Mouse (Mus musculus): Measurements from ENCODE around the gene Sp2. TPM values are rescaled to one million over a fixed set of nuclear protein-coding genes. Genes with fewer than 3 reads are reported as not detected.
A peak's percentile ranks its signal among the peaks of the same experiment; 100 is the strongest.

Gene Sp2
- polyA plus RNA-seq, 1 experiment from 2014 or later, result 15.0 TPM

- peak; percentile 94 for ATAC-seq (ENCODE audit: insufficient number of reproducible peaks, insufficient read depth, low FRiP score, low read depth)
- H3K27me3 ChIP-seq (ENCODE audit: control insufficient read depth, insufficient read depth, low read length), result no peaks in the 10 kb centered on the region
Measured at GRCm38 (mm10) chr11:96943746-96944304, 38.9 kb downstream of the Sp2 start, which contains the start of gene Pnpo. TSS of gene Pnpo (minus strand) at chr11:96943986.

GRCm38 (mm10) chr11:96941989-96942590 is 40.7 kb downstream of the Sp2 start:
- no peaks in the 10 kb centered on the region for H3K9me3 ChIP-seq (ENCODE audit: control insufficient read depth, low read length)
- no peak overlapping the region for H3K9ac ChIP-seq (ENCODE audit: low read length)
- no peak for ATAC-seq (ENCODE audit: insufficient number of reproducible peaks, insufficient read depth, low FRiP score, low read depth)
- H3K4me2 ChIP-seq (ENCODE audit: low read length), result no peak overlapping the region
- H3K4me3 ChIP-seq (ENCODE audit: control insufficient read depth in 1 of 2, insufficient read depth in 1 of 2, low read depth in 1 of 2, low read length in 2 of 2), result no peak overlapping the region
- 81% methylated on average over 6 of the region's 6 CpGs for WGBS
- H3K27me3 ChIP-seq (ENCODE audit: control insufficient read depth, insufficient read depth, low read length), result no peaks in the 10 kb centered on the region
- peaks cover 12% of the 10 kb centered on the region; the same call in 1 of the 2 replicates for H3K36me3 ChIP-seq (ENCODE audit: control insufficient read depth, insufficient read depth, low read length)
- H3K27ac ChIP-seq (replicated peaks in 1 of 2; ENCODE audit: control insufficient read depth in 1 of 2, insufficient read depth in 1 of 2, low read depth in 2 of 2, low read length in 2 of 2), result no peak overlapping the region
- peaks cover 7 to 11% of the 10 kb centered on the region in 2 experiments for H3K4me1 ChIP-seq (ENCODE audit: control insufficient read depth in 2 of 2, insufficient read depth in 2 of 2, low read length in 2 of 2)

More at GRCm38 (mm10) chr11:96943746-96944304, 38.9 kb downstream of the Sp2 start, which contains the start of gene Pnpo:
- H3K4me1 ChIP-seq (ENCODE audit: control insufficient read depth in 2 of 2, insufficient read depth in 2 of 2, low read length in 2 of 2), result peaks cover 7 to 11% of the 10 kb centered on the region in 2 experiments
- H3K4me2 ChIP-seq (ENCODE audit: low read length), result peak within 1 kb of the TSS; percentile 99
- peak within 1 kb of the TSS; percentile 75 for H3K9ac ChIP-seq (ENCODE audit: low read length)
- WGBS, result under 1% methylated on average over 29 of the region's 29 CpGs
- H3K9me3 ChIP-seq (ENCODE audit: control insufficient read depth, low read length), result no peaks in the 10 kb centered on the region
- peak within 1 kb of the TSS in 1 of 2 experiments; percentile 7; a peak in 2 of 4 replicates for H3K27ac ChIP-seq (replicated peaks in 1 of 2; ENCODE audit: control insufficient read depth in 1 of 2, insufficient read depth in 1 of 2, low read depth in 2 of 2, low read length in 2 of 2)
- peaks cover 9% of the 10 kb centered on the region; the same call in 1 of the 2 replicates for H3K36me3 ChIP-seq (ENCODE audit: control insufficient read depth, insufficient read depth, low read length)
- H3K4me3 ChIP-seq (ENCODE audit: control insufficient read depth in 1 of 2, insufficient read depth in 1 of 2, low read depth in 1 of 2, low read length in 2 of 2), result peak within 1 kb of the TSS; percentile 56 to 74

DNA sequence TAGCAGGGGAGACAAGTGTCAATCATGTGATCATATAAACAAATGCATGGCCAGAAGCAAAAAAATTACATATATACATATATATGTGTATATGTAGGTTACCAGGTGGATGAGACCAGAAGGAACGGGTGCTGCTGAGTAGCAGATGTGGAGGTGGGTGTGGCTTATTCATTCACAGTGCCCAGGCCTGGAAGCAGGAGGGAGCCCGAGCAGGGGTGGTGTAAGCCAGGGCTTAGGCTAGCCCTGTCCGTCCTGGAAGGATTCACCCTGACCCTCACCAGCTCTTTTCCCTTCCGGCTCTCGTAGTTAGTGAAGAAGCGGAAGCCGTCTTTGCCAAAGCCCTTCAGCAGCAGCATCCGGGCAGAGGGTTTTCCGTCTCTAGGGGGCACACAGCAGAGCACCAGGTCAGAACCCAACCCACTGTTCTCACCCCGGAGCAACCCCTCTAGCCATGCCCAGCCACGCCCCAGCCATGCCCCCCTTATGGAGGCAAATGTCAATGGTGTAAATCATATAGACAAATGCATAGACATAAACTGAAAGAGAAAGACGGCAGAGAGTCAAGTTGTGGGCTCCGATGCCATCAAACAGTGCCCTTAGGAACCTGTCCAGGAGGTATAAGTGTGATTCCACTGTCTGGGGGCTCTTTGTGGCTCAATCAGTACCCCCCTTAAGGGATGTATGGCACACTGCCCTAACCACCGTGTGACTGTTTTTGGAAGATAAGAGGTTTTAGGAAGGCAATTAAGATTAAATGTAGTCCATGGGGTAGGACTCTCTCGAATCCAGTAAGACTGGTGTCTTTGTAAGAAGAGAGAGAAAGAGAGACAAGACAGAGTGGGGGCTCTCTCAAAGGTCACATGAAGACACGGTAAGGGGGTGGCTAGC is 41.9 kb downstream of the Sp2 start:
- peaks cover 7 to 11% of the 10 kb centered on the region in 2 experiments for H3K4me1 ChIP-seq (ENCODE audit: control insufficient read depth in 2 of 2, insufficient read depth in 2 of 2, low read length in 2 of 2)
- no peak overlapping the region for H3K4me3 ChIP-seq (ENCODE audit: control insufficient read depth in 1 of 2, insufficient read depth in 1 of 2, low read depth in 1 of 2, low read length in 2 of 2)
- H3K4me2 ChIP-seq (ENCODE audit: low read length), result no peak overlapping the region
- no peak overlapping the region for H3K27ac ChIP-seq (replicated peaks in 1 of 2; ENCODE audit: control insufficient read depth in 1 of 2, insufficient read depth in 1 of 2, low read depth in 2 of 2, low read length in 2 of 2)
- H3K9ac ChIP-seq (ENCODE audit: low read length), result no peak overlapping the region
- no peaks in the 10 kb centered on the region for H3K9me3 ChIP-seq (ENCODE audit: control insufficient read depth, low read length)
- WGBS, result 70% methylated on average over 16 of the region's 16 CpGs
- ATAC-seq (ENCODE audit: insufficient number of reproducible peaks, insufficient read depth, low FRiP score, low read depth), result no peak
- no peaks in the 10 kb centered on the region for H3K27me3 ChIP-seq (ENCODE audit: control insufficient read depth, insufficient read depth, low read length)
- peaks cover 12% of the 10 kb centered on the region; the same call in 1 of the 2 replicates for H3K36me3 ChIP-seq (ENCODE audit: control insufficient read depth, insufficient read depth, low read length)

GRCm38 (mm10) chr11:96938426-96938800 is 44.3 kb downstream of the Sp2 start:
- no peak for ATAC-seq (ENCODE audit: insufficient number of reproducible peaks, insufficient read depth, low FRiP score, low read depth)
- Histone ChIP-seq H3K9me3 (ENCODE audit: control insufficient read depth, low read length) (no peaks in the 10 kb centered on the region), H3K4me1 (ENCODE audit: control insufficient read depth in 2 of 2, insufficient read depth in 2 of 2, low read length in 2 of 2) (peaks cover 9 to 18% of the 10 kb centered on the region in 2 experiments), H3K9ac (ENCODE audit: low read length) (no peak overlapping the region), H3K4me3 (ENCODE audit: control insufficient read depth in 1 of 2, insufficient read depth in 1 of 2, low read depth in 1 of 2, low read length in 2 of 2) (no peak overlapping the region), H3K4me2 (ENCODE audit: low read length) (no peak overlapping the region), H3K27ac (replicated peaks in 1 of 2; ENCODE audit: control insufficient read depth in 1 of 2, insufficient read depth in 1 of 2, low read depth in 2 of 2, low read length in 2 of 2) (no peak overlapping the region), H3K36me3 (ENCODE audit: control insufficient read depth, insufficient read depth, low read length) (peaks cover 12% of the 10 kb centered on the region; the same call in 1 of the 2 replicates), H3K27me3 (ENCODE audit: control insufficient read depth, insufficient read depth, low read length) (no peaks in the 10 kb centered on the region)
- WGBS, result 81% methylated on average over 6 of the region's 6 CpGs

DNA sequence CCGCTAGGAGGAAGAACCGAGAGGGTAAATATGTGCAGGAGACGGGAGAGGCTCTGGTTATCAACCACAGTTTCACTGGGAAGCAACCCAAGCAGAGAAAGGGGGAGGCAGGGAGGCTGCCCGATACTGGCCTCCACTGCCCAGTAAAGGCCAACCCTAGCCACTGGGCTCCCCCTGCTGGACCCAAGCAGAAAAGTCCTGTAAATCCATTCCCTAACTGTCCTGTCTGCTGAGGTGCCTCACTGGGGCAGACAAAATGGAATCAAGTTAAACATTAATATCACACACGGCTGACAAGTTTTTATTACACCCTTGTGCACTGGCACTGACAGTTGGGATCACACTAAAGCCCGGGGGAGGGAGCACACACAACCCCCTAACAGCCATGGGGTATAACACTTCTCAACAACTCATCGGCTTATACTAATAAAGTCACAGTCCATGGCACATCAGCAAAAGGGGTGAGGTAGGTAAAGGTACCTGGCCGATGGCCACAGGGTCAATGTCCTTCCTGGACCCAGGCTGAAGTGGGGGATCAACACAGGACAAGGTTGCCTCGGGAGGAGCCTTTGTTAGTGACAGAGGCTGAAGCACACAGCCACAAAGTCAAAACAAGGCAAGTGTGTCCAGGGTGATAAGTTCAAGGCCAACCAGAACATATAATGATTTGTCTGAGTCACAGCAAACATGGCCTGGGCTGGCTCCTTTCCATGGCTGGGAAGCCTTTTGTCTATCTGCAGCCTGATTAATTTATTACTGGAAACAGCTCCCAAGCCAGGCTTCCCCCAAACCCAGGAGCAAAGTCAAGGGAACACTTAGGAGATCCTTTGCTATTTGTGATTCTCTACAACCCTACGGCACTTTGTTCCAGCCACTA is 45.0 kb downstream of the Sp2 start:
- Histone ChIP-seq H3K36me3 (ENCODE audit: control insufficient read depth, insufficient read depth, low read length) (peaks cover 12% of the 10 kb centered on the region; the same call in 1 of the 2 replicates), H3K27me3 (ENCODE audit: control insufficient read depth, insufficient read depth, low read length) (no peaks in the 10 kb centered on the region), H3K9me3 (ENCODE audit: control insufficient read depth, low read length) (no peaks in the 10 kb centered on the region), H3K9ac (ENCODE audit: low read length) (no peak overlapping the region), H3K4me3 (ENCODE audit: control insufficient read depth in 1 of 2, insufficient read depth in 1 of 2, low read depth in 1 of 2, low read length in 2 of 2) (no peak overlapping the region), H3K4me2 (ENCODE audit: low read length) (no peak overlapping the region), H3K27ac (replicated peaks in 1 of 2; ENCODE audit: control insufficient read depth in 1 of 2, insufficient read depth in 1 of 2, low read depth in 2 of 2, low read length in 2 of 2) (no peak overlapping the region), H3K4me1 (ENCODE audit: control insufficient read depth in 2 of 2, insufficient read depth in 2 of 2, low read length in 2 of 2) (peaks cover 8 to 14% of the 10 kb centered on the region in 2 experiments)
- WGBS, result 50% methylated on average over 10 of the region's 10 CpGs
- ATAC-seq (ENCODE audit: insufficient number of reproducible peaks, insufficient read depth, low FRiP score, low read depth), result no peak

DNA sequence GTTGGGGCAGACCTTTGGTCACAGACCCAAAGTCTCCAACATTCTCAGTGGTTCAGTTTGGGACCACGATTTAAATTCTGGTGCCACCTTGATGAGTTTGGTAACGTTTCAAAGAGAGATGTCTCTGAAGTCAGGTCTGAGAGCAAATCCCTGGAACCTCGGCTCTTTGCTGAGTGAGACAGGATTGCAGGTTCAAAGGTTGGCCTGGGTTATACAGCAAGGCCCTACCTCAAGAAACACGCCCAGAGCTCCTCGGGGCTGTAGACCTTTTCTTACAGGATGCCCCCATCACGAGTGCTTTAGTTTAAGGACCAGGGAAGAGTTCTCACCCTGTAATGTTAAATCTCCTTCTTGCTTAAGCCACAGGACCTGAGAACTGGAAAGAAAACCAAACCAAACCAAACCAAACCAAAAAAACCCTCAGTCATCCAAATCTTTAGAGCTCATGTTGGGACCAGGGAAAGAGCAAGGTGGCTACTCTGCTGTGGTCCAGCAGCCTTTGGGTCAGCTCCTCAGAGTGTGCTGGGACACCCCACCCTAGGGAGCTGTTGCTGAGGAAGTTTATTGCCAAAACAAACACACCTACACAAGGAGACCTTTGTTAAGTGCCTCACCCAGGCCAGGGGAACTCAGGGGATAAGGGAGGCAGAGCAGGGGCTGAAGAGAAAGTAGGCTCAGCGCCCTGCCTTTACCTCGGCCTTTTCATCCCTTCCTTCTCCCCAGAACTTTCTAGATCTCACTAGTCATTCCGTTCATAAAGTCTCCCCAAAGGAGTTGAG is 46.7 kb downstream of the Sp2 start:
- no peak for ATAC-seq (ENCODE audit: insufficient number of reproducible peaks, insufficient read depth, low FRiP score, low read depth)
- no peaks in the 10 kb centered on the region for H3K9me3 ChIP-seq (ENCODE audit: control insufficient read depth, low read length)
- WGBS, result 81% methylated on average over 9 of the region's 9 CpGs
- H3K4me3 ChIP-seq (ENCODE audit: control insufficient read depth in 1 of 2, insufficient read depth in 1 of 2, low read depth in 1 of 2, low read length in 2 of 2), result no peak overlapping the region
- no peaks in the 10 kb centered on the region for H3K27me3 ChIP-seq (ENCODE audit: control insufficient read depth, insufficient read depth, low read length)
- H3K4me2 ChIP-seq (ENCODE audit: low read length), result no peak overlapping the region
- peaks cover 12% of the 10 kb centered on the region; the same call in 1 of the 2 replicates for H3K36me3 ChIP-seq (ENCODE audit: control insufficient read depth, insufficient read depth, low read length)
- no peak overlapping the region for H3K9ac ChIP-seq (ENCODE audit: low read length)
- H3K27ac ChIP-seq (replicated peaks in 1 of 2; ENCODE audit: control insufficient read depth in 1 of 2, insufficient read depth in 1 of 2, low read depth in 2 of 2, low read length in 2 of 2), result no peak overlapping the region
- H3K4me1 ChIP-seq (ENCODE audit: control insufficient read depth in 2 of 2, insufficient read depth in 2 of 2, low read length in 2 of 2), result peaks cover 11 to 14% of the 10 kb centered on the region in 2 experiments
